Mouse (Mus musculus): ENCODE data around the gene D5Ertd579e. TPM values are rescaled to one million over a fixed set of nuclear protein-coding genes. Genes with fewer than 3 reads are reported as not detected.

D5Ertd579e gene
- polyA plus RNA-seq, 1 experiment = 8.6 TPM

GRCm38 (mm10) chr5:36579967-36580366 lies 115.9 kb downstream of the D5Ertd579e start:
- H3K79me3 ChIP-seq (ENCODE audit: low read depth) = no peaks in the 10 kb centered on the region
- H3K79me2 ChIP-seq (ENCODE audit: control insufficient read depth, insufficient read depth) = no peaks in the 10 kb centered on the region
- no peak overlapping the region for H3ac ChIP-seq (ENCODE audit: control insufficient read depth, insufficient read length, low read depth)
- H3K4me3 ChIP-seq (ENCODE audit: insufficient read depth, poor library complexity, severe bottlenecking) = no peak overlapping the region
- no peaks in the 10 kb centered on the region for H3K36me3 ChIP-seq (ENCODE audit: control insufficient read depth, insufficient read depth)
- no peaks in the 10 kb centered on the region for H3K27me3 ChIP-seq (ENCODE audit: control insufficient read depth, insufficient read depth, insufficient read length)
- TF ChIP-seq FOSL1 (IDR thresholded peaks at IDR 0.05; ENCODE audit: insufficient read depth, low read length, poor library complexity, severe bottlenecking) = no peak
- TF ChIP-seq CTCF (IDR thresholded peaks at IDR 0.05; ENCODE audit: control insufficient read depth, insufficient read depth, insufficient read length) = no peak
- TF ChIP-seq MYOD1 (IDR thresholded peaks at IDR 0.05; ENCODE audit: control insufficient read depth, insufficient read length, low read depth) = no peak
- no peak for TF ChIP-seq USF1 (IDR thresholded peaks at IDR 0.05; ENCODE audit: low read depth)
- no peak for TF ChIP-seq CEBPB (IDR thresholded peaks at IDR 0.05; ENCODE audit: low read depth)
- TF ChIP-seq MYOG (IDR thresholded peaks at IDR 0.05; ENCODE audit: control insufficient read depth, extremely low read depth, insufficient read length) = no peak
- TF ChIP-seq MAX (IDR thresholded peaks at IDR 0.05) = no peak

- H3K36me3 ChIP-seq (ENCODE audit: control insufficient read depth, insufficient read depth) = no peaks in the 10 kb centered on the region
- no peak overlapping the region for H3K4me3 ChIP-seq (ENCODE audit: insufficient read depth, poor library complexity, severe bottlenecking)
- H3K79me3 ChIP-seq (ENCODE audit: low read depth) = no peaks in the 10 kb centered on the region
- no peak overlapping the region for H3ac ChIP-seq (ENCODE audit: control insufficient read depth, insufficient read length, low read depth)
- H3K27me3 ChIP-seq (ENCODE audit: control insufficient read depth, insufficient read depth, insufficient read length) = no peaks in the 10 kb centered on the region
- no peaks in the 10 kb centered on the region for H3K79me2 ChIP-seq (ENCODE audit: control insufficient read depth, insufficient read depth)
- TF ChIP-seq CTCF (IDR thresholded peaks at IDR 0.05; ENCODE audit: control insufficient read depth, insufficient read depth, insufficient read length) (no peak), CEBPB (IDR thresholded peaks at IDR 0.05; ENCODE audit: low read depth) (no peak), USF1 (IDR thresholded peaks at IDR 0.05; ENCODE audit: low read depth) (no peak), FOSL1 (IDR thresholded peaks at IDR 0.05; ENCODE audit: insufficient read depth, low read length, poor library complexity, severe bottlenecking) (no peak), MAX (IDR thresholded peaks at IDR 0.05) (no peak), MYOG (IDR thresholded peaks at IDR 0.05; ENCODE audit: control insufficient read depth, extremely low read depth, insufficient read length) (no peak), MYOD1 (IDR thresholded peaks at IDR 0.05; ENCODE audit: control insufficient read depth, insufficient read length, low read depth) (no peak)
Observed at GRCm38 (mm10) chr5:36578982-36579381, 116.8 kb downstream of the D5Ertd579e start.

- TF ChIP-seq MAX (IDR thresholded peaks at IDR 0.05) (no peak), MYOD1 (IDR thresholded peaks at IDR 0.05; ENCODE audit: control insufficient read depth, insufficient read length, low read depth) (no peak), CTCF (IDR thresholded peaks at IDR 0.05; ENCODE audit: control insufficient read depth, insufficient read depth, insufficient read length) (no peak), MYOG (IDR thresholded peaks at IDR 0.05; ENCODE audit: control insufficient read depth, extremely low read depth, insufficient read length) (no peak), USF1 (IDR thresholded peaks at IDR 0.05; ENCODE audit: low read depth) (no peak), CEBPB (IDR thresholded peaks at IDR 0.05; ENCODE audit: low read depth) (no peak), FOSL1 (IDR thresholded peaks at IDR 0.05; ENCODE audit: insufficient read depth, low read length, poor library complexity, severe bottlenecking) (no peak)
- no peaks in the 10 kb centered on the region for H3K79me2 ChIP-seq (ENCODE audit: control insufficient read depth, insufficient read depth)
- no peak overlapping the region for H3ac ChIP-seq (ENCODE audit: control insufficient read depth, insufficient read length, low read depth)
- H3K27me3 ChIP-seq (ENCODE audit: control insufficient read depth, insufficient read depth, insufficient read length) = no peaks in the 10 kb centered on the region
- H3K4me3 ChIP-seq (ENCODE audit: insufficient read depth, poor library complexity, severe bottlenecking) = no peak overlapping the region
- no peaks in the 10 kb centered on the region for H3K36me3 ChIP-seq (ENCODE audit: control insufficient read depth, insufficient read depth)
- no peaks in the 10 kb centered on the region for H3K79me3 ChIP-seq (ENCODE audit: low read depth)
Observed at GRCm38 (mm10) chr5:36576457-36576856, 119.4 kb downstream of the D5Ertd579e start.

- no peak overlapping the region for H3K4me3 ChIP-seq (ENCODE audit: insufficient read depth, poor library complexity, severe bottlenecking)
- no peaks in the 10 kb centered on the region for H3K79me2 ChIP-seq (ENCODE audit: control insufficient read depth, insufficient read depth)
- TF ChIP-seq CTCF (IDR thresholded peaks at IDR 0.05; ENCODE audit: control insufficient read depth, insufficient read depth, insufficient read length) (no peak), USF1 (IDR thresholded peaks at IDR 0.05; ENCODE audit: low read depth) (no peak), FOSL1 (IDR thresholded peaks at IDR 0.05; ENCODE audit: insufficient read depth, low read length, poor library complexity, severe bottlenecking) (no peak), MYOG (IDR thresholded peaks at IDR 0.05; ENCODE audit: control insufficient read depth, extremely low read depth, insufficient read length) (no peak), CEBPB (IDR thresholded peaks at IDR 0.05; ENCODE audit: low read depth) (no peak), MAX (IDR thresholded peaks at IDR 0.05) (no peak), MYOD1 (IDR thresholded peaks at IDR 0.05; ENCODE audit: control insufficient read depth, insufficient read length, low read depth) (no peak)
- no peak overlapping the region for H3ac ChIP-seq (ENCODE audit: control insufficient read depth, insufficient read length, low read depth)
- H3K79me3 ChIP-seq (ENCODE audit: low read depth) = no peaks in the 10 kb centered on the region
- H3K36me3 ChIP-seq (ENCODE audit: control insufficient read depth, insufficient read depth) = no peaks in the 10 kb centered on the region
- H3K27me3 ChIP-seq (ENCODE audit: control insufficient read depth, insufficient read depth, insufficient read length) = no peaks in the 10 kb centered on the region
Observed at GRCm38 (mm10) chr5:36575745-36576144, 120.1 kb downstream of the D5Ertd579e start.

- H3ac ChIP-seq (ENCODE audit: control insufficient read depth, insufficient read length, low read depth) = no peak overlapping the region
- no peaks in the 10 kb centered on the region for H3K79me3 ChIP-seq (ENCODE audit: low read depth)
- H3K79me2 ChIP-seq (ENCODE audit: control insufficient read depth, insufficient read depth) = no peaks in the 10 kb centered on the region
- TF ChIP-seq CTCF (IDR thresholded peaks at IDR 0.05; ENCODE audit: control insufficient read depth, insufficient read depth, insufficient read length) (no peak), MYOG (IDR thresholded peaks at IDR 0.05; ENCODE audit: control insufficient read depth, extremely low read depth, insufficient read length) (no peak), MAX (IDR thresholded peaks at IDR 0.05) (no peak), USF1 (IDR thresholded peaks at IDR 0.05; ENCODE audit: low read depth) (no peak), CEBPB (IDR thresholded peaks at IDR 0.05; ENCODE audit: low read depth) (no peak), FOSL1 (IDR thresholded peaks at IDR 0.05; ENCODE audit: insufficient read depth, low read length, poor library complexity, severe bottlenecking) (no peak), MYOD1 (IDR thresholded peaks at IDR 0.05; ENCODE audit: control insufficient read depth, insufficient read length, low read depth) (no peak)
- no peaks in the 10 kb centered on the region for H3K27me3 ChIP-seq (ENCODE audit: control insufficient read depth, insufficient read depth, insufficient read length)
- no peak overlapping the region for H3K4me3 ChIP-seq (ENCODE audit: insufficient read depth, poor library complexity, severe bottlenecking)
- no peaks in the 10 kb centered on the region for H3K36me3 ChIP-seq (ENCODE audit: control insufficient read depth, insufficient read depth)
Observed at GRCm38 (mm10) chr5:36575227-36575626, 120.6 kb downstream of the D5Ertd579e start.

Data from C2C12 (cell line).